Mouse (Mus musculus): ENCODE results near the gene Gtpbp3. TPM values are rescaled to one million over a fixed set of nuclear protein-coding genes. Genes with fewer than 3 reads are reported as not detected.

Gtpbp3 gene
- polyA plus RNA-seq, 1 experiment: 34.4 TPM

GRCm38 (mm10) chr8:71527162-71527870 is 39.4 kb downstream of the Gtpbp3 start:
- DNase-seq (ENCODE audit: extremely low spot score in 1 of 2, low spot score in 1 of 2): no peak

GRCm38 (mm10) chr8:71528362-71529073 is 40.6 kb downstream of the Gtpbp3 start:
- DNase-seq (ENCODE audit: extremely low spot score in 1 of 2, low spot score in 1 of 2): no peak

DNA sequence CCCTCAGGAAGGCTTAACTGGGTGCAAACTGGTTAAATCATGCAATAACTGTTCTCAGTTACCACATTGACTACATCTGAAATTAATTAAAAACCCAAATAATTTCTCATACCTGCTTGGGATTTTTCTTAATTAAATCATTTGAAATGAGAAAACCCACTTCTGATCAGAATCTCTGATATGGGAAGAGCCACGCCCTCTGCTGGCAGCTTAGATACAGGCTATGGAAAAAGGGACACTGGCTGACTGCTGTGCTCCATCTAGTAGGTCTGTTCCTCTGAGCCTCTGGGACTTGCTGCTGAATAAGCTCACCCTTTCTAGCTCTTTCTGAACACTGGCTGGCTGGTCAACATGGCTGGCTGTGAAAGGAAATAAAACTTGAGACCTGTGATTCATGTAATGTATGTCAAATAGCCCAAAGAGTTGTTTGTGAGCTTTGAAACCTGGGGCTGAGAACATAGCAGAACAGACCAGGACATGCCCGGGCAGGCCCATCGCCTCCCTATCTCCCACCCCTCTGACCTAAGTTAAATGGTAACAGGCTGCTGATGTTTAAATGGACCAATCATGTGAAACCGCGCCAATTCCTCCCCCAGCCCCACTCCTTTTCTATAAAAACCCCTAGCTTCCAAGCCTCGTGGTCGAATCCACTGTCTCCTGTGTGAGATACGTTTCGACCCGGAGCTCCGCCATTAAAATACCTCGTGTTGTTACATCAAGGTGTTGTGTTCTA is 43.0 kb downstream of the Gtpbp3 start:
- DNase-seq (ENCODE audit: extremely low spot score in 1 of 2, low spot score in 1 of 2): peak in 1 of 2 experiments; percentile 56

DNA sequence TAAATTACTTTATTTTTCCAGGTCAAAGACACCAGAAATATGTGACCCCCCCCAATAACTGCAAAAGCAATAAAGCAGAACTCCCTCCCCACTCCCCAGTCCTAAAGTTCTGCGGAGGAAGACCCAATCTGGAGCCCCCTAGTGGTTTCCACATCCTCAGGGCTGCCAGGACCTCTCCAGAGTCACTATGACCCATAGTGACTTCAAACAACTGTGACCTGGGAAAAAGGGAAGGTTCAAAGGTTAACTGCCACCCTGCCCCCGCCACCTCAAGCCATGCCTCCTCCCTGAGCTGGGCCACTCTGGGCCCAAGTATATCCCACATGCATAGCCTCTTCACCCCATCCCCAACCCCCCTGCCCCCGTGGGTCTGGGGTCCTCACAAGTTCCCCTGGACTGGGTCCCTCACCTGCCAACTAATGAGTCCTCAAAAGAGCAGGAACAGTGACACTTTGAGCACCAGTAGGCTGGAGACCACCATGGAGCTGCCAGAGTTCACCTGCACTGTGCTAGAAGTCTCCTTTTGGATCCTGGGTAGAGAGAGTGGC is 46.4 kb downstream of the Gtpbp3 start:
- DNase-seq (ENCODE audit: extremely low spot score in 1 of 2, low spot score in 1 of 2): no peak

DNA sequence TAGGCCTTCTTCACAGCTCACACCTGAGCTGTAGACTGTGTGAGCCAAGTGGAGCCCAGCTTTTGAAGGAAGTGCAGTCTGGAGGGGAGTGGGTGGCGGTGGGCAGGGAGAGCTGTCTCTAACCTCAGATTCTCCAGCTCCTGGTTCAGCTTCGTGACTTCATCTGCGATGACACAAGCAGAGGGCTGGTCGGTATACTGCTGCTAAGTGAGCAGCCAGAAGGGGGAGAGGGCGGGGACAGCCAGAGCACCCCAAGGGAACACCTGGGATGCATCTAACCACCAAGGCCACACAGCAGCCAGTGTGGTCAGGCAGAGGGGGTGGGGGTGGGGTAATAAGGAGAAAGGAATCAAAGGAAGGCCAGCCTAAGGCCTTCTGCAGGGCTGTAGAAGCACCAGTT is 47.8 kb downstream of the Gtpbp3 start:
- no peak for DNase-seq (ENCODE audit: extremely low spot score in 1 of 2, low spot score in 1 of 2)

- peak in 1 of 2 experiments; percentile 51 for DNase-seq (ENCODE audit: extremely low spot score in 1 of 2, low spot score in 1 of 2)
Observed at GRCm38 (mm10) chr8:71537028-71537867, 49.3 kb downstream of the Gtpbp3 start, which contains the start of gene Bst2. Gene Bst2, minus strand, starts transcription at chr8:71537456.

DNA sequence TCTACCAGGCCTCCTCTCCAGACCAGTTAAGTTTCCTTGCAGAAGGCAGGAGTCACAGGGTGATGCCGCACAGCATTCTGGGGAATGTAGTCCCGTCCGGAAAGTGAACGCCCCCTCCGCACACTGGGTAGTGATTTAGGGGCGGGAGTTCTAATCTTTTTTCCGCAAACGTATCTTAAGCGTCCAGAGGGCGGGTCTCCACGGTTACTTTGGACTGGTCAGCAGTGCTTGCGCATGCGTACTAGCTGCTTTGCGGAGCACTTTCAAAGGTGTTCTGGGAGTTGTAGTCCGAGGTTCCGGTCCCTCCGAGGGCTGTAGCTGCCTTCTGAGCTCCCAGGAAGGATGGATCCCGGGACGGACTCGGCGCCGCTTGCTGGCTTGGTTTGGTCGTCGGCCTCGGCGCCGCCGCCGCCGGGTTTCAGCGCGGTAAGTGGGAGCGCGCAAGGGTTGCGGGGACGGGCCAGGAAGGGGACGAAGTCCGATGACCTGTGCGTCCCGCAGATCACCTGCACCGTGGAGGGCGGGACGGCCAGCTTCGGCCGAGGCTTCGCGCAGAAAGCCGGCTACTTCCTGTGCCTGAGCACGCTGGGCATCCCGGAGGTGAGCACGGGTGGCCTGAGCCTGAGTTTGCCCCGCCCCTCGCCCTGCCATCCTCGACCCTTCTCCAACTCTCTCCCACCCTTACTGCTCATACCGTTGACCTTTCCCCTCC is 54.9 kb downstream of the Gtpbp3 start, which contains the start of gene Mvb12a:
TSS of gene Mvb12a (plus strand) at position 291 of the 712 bp plus-strand sequence.
- peak; percentile 99 for DNase-seq (ENCODE audit: extremely low spot score in 1 of 2, low spot score in 1 of 2)

- DNase-seq (ENCODE audit: extremely low spot score in 1 of 2, low spot score in 1 of 2): no peak
Observed at GRCm38 (mm10) chr8:71543755-71544154, 55.9 kb downstream of the Gtpbp3 start.

- no peak for DNase-seq (ENCODE audit: extremely low spot score in 1 of 2, low spot score in 1 of 2)
Observed at GRCm38 (mm10) chr8:71545053-71545452, 57.1 kb downstream of the Gtpbp3 start.

DNA sequence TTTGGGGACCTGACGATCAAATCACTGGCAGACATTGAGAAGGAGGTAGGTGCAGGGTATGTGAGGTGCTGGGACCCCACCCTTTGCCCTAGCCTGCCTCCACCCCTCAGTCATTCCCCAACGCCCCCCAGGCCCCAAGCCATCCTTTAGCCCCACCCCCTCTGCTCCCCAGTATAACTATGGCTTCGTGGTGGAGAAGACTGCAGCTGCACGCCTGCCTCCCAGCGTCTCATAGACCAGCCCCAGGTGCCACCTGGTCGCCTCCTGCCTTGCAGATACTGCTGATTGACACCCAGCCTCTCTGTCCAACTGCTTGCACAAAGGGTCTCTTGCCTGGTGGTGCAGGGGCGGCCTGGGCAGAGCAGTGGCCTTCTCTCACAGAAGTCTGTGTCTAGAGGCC is 59.7 kb downstream of the Gtpbp3 start:
- DNase-seq (ENCODE audit: extremely low spot score in 1 of 2, low spot score in 1 of 2): no peak

Other genes starting within 250 kb of the Gtpbp3 start
- 38.0 and 38.1 TPM in 2 replicates for gene Myo9b, start 215.4 kb upstream of the Gtpbp3 start, polyA plus RNA-seq (2012; rRNA removed)
- 12.3 and 12.5 TPM in 2 replicates for gene Haus8, start 215.2 kb upstream of the Gtpbp3 start, polyA plus RNA-seq (2012; rRNA removed)
- 174 and 195 TPM in 2 replicates for gene Use1, start 121.3 kb upstream of the Gtpbp3 start, polyA plus RNA-seq (2012; rRNA removed)
- 11.4 and 12.9 TPM in 2 replicates for gene Ocel1, start 116.8 kb upstream of the Gtpbp3 start, polyA plus RNA-seq (2012; rRNA removed)
- 42.5 and 42.8 TPM in 2 replicates for gene Nr2f6, start 106.1 kb upstream of the Gtpbp3 start, polyA plus RNA-seq (2012; rRNA removed)
- 8.9 and 11.8 TPM in 2 replicates for gene Ushbp1, start 92.3 kb upstream of the Gtpbp3 start, polyA plus RNA-seq (2012; rRNA removed)
- gene Babam1, start 91.2 kb upstream of the Gtpbp3 start, polyA plus RNA-seq (2012; rRNA removed): 131 and 140 TPM in 2 replicates
- gene Ankle1, start 82.1 kb upstream of the Gtpbp3 start, polyA plus RNA-seq (2012; rRNA removed): 0.56 and 1.2 TPM in 2 replicates
- gene Abhd8, start 24.4 kb upstream of the Gtpbp3 start, polyA plus RNA-seq (2012; rRNA removed): 380 and 404 TPM in 2 replicates
- gene Mrpl34, start 23.1 kb upstream of the Gtpbp3 start, polyA plus RNA-seq (2012; rRNA removed): 45.0 and 57.4 TPM in 2 replicates
- gene Dda1, start 18.9 kb upstream of the Gtpbp3 start, polyA plus RNA-seq (2012; rRNA removed): 123 and 146 TPM in 2 replicates
- gene Ano8, start 2.1 kb upstream of the Gtpbp3 start, polyA plus RNA-seq (2012; rRNA removed): 74.5 and 77.0 TPM in 2 replicates
- gene Plvap, start 23.6 kb downstream of the Gtpbp3 start, polyA plus RNA-seq (2012; rRNA removed): 9.7 and 13.6 TPM in 2 replicates
- gene Ccdc194, start 37.6 kb downstream of the Gtpbp3 start, polyA plus RNA-seq (2012; rRNA removed): not detected in 2 replicates
- gene Bst2, start 49.4 kb downstream of the Gtpbp3 start, polyA plus RNA-seq (2012; rRNA removed): 20.9 and 22.9 TPM in 2 replicates
- gene Mvb12a, start 54.8 kb downstream of the Gtpbp3 start, polyA plus RNA-seq (2012; rRNA removed): 81.2 and 87.6 TPM in 2 replicates
- gene Tmem221, start 70.8 kb downstream of the Gtpbp3 start, polyA plus RNA-seq (2012; rRNA removed): 0.13 and 0.14 TPM in 2 replicates
- 0.06 TPM in 1 of 2 replicates, not detected in the other for gene Nxnl1, start 78.5 kb downstream of the Gtpbp3 start, polyA plus RNA-seq (2012; rRNA removed)
- 183 and 191 TPM in 2 replicates for gene Slc27a1, start 80.8 kb downstream of the Gtpbp3 start, polyA plus RNA-seq (2012; rRNA removed)
- gene Pgls, start 104.1 kb downstream of the Gtpbp3 start, polyA plus RNA-seq (2012; rRNA removed): 45.6 and 51.6 TPM in 2 replicates
- gene Fam129c, start 109.5 kb downstream of the Gtpbp3 start, polyA plus RNA-seq (2012; rRNA removed): 4.3 and 4.5 TPM in 2 replicates
- gene Colgalt1, start 122.9 kb downstream of the Gtpbp3 start, polyA plus RNA-seq (2012; rRNA removed): 99.4 and 104 TPM in 2 replicates
- gene Unc13a, start 183.7 kb downstream of the Gtpbp3 start, polyA plus RNA-seq (2012; rRNA removed): 172 and 176 TPM in 2 replicates
- gene Jak3, start 188.2 kb downstream of the Gtpbp3 start, polyA plus RNA-seq (2012; rRNA removed): 5.6 and 5.7 TPM in 2 replicates
- 1.4 and 1.8 TPM in 2 replicates for gene Insl3, start 201.1 kb downstream of the Gtpbp3 start, polyA plus RNA-seq (2012; rRNA removed)
- 0.71 and 1.0 TPM in 2 replicates for gene B3gnt3, start 213.7 kb downstream of the Gtpbp3 start, polyA plus RNA-seq (2012; rRNA removed)
- gene Fcho1, start 237.6 kb downstream of the Gtpbp3 start, polyA plus RNA-seq (2012; rRNA removed): 201 and 208 TPM in 2 replicates

Measured in frontal cortex, adult 2 months (tissue).